In genomic region chr1:135794216-135795134, GRCm38 (mm10) we compare ENCODE assay signal across 8 mouse cellular contexts. TPM values are rescaled to one million over a fixed set of nuclear protein-coding genes. Genes with fewer than 3 reads are reported as not detected.
DNase-seq lines count a peak whose midpoint lies in the region; ATAC-seq and TF ChIP-seq lines count a peak whose summit lies in the region.

No protein-coding gene starts in this region.

- H3K36me3 ChIP-seq in kidney, embryonic 15.5 days = no peaks in the 10 kb centered on the region
- no peaks in the 10 kb centered on the region for H3K36me3 ChIP-seq in heart, embryonic 15.5 days
- H3K36me3 ChIP-seq in liver, postnatal 0 days (replicated peaks; ENCODE audit: insufficient read depth, low read length) = no peaks in the 10 kb centered on the region

- H3K4me3 ChIP-seq in kidney, embryonic 15.5 days (replicated peaks) = peak overlapping the region; percentile 33
- H3K4me3 ChIP-seq in heart, embryonic 15.5 days = peak overlapping the region; percentile 36
- peak overlapping the region; percentile 18 for H3K4me3 ChIP-seq in liver, postnatal 0 days (ENCODE audit: low read depth, low read length)
- H3K4me3 ChIP-seq in left cerebral cortex, adult 2 months = no peak overlapping the region

- no peak for TF ChIP-seq EP300 in liver, postnatal 0 days (IDR thresholded peaks at IDR 0.05; ENCODE audit: low read depth)

- no peak for DNase-seq in kidney, postnatal 25 days
- no peak for DNase-seq in liver, postnatal 0 days
- DNase-seq in retina, postnatal 1 day = peak; percentile 73
- DNase-seq in left cerebral cortex, adult 2 months (ENCODE audit: extremely low spot score in 1 of 2, low spot score in 2 of 2) = no peak
- no peak for DNase-seq in kidney, adult 11 months
- no peak for DNase-seq in T-cell, adult 2 months (ENCODE audit: low spot score)

- peak overlapping the region; percentile 66 for H3K4me2 ChIP-seq in kidney, embryonic 15.5 days
- H3K4me2 ChIP-seq in heart, embryonic 15.5 days = peak overlapping the region; percentile 66
- peak overlapping the region; percentile 62 for H3K4me2 ChIP-seq in liver, postnatal 0 days (ENCODE audit: low read depth, low read length)

- H3K27ac ChIP-seq in kidney, embryonic 15.5 days = peak overlapping the region; percentile 90
- H3K27ac ChIP-seq in heart, embryonic 15.5 days = peak overlapping the region; percentile 90
- no peak overlapping the region for H3K27ac ChIP-seq in liver, postnatal 0 days (ENCODE audit: low read depth)
- H3K27ac ChIP-seq in left cerebral cortex, adult 2 months = no peak overlapping the region; the same call in 1 of the 2 replicates

- intact Hi-C loops in left cerebral cortex, adult 2 months (cut with DNase I) = no loop called here

- 15% methylated on average over 20 of the region's 20 CpGs for WGBS in kidney, embryonic 15.5 days
- 12% methylated on average over 20 of the region's 20 CpGs for WGBS in heart, embryonic 15.5 days
- WGBS in liver, postnatal 0 days (ENCODE audit: insufficient replicate concordance) = 17% methylated on average over 20 of the region's 20 CpGs

- H3K9ac ChIP-seq in kidney, embryonic 15.5 days = peak overlapping the region; percentile 33; the same call in 1 of the 2 replicates
- H3K9ac ChIP-seq in heart, embryonic 15.5 days = peak overlapping the region; percentile 56
- H3K9ac ChIP-seq in liver, postnatal 0 days (replicated peaks) = no peak overlapping the region

- peak; percentile 66 for ATAC-seq in kidney, embryonic 15.5 days (replicated peaks; ENCODE audit: low FRiP score)
- ATAC-seq in heart, embryonic 15.5 days (replicated peaks; ENCODE audit: insufficient number of reproducible peaks, insufficient read depth, low FRiP score, low read depth) = peak; percentile 76
- ATAC-seq in liver, postnatal 0 days = peak; percentile 59; the same call in 1 of the 2 replicates

- no peaks in the 10 kb centered on the region for H3K9me3 ChIP-seq in kidney, embryonic 15.5 days (replicated peaks)
- no peaks in the 10 kb centered on the region for H3K9me3 ChIP-seq in heart, embryonic 15.5 days (replicated peaks)
- no peaks in the 10 kb centered on the region for H3K9me3 ChIP-seq in liver, postnatal 0 days (ENCODE audit: low read length)

- H3K4me1 ChIP-seq in kidney, embryonic 15.5 days = peaks cover 50% of the 10 kb centered on the region
- H3K4me1 ChIP-seq in heart, embryonic 15.5 days (replicated peaks) = peaks cover 69% of the 10 kb centered on the region
- H3K4me1 ChIP-seq in liver, postnatal 0 days (ENCODE audit: insufficient read depth) = peaks cover 6% of the 10 kb centered on the region

- H3K27me3 ChIP-seq in kidney, embryonic 15.5 days = no peaks in the 10 kb centered on the region
- no peaks in the 10 kb centered on the region for H3K27me3 ChIP-seq in heart, embryonic 15.5 days
- peaks cover 16% of the 10 kb centered on the region for H3K27me3 ChIP-seq in liver, postnatal 0 days (ENCODE audit: insufficient read depth, low read length)

- TF ChIP-seq CTCF in liver, postnatal 0 days (IDR thresholded peaks at IDR 0.05; ENCODE audit: low read depth) = no peak
- TF ChIP-seq CTCF in left cerebral cortex, adult 2 months (IDR thresholded peaks at IDR 0.05) = no peak

RNA-seq across cellular contexts. Expression of gene Tnni1, which starts 15.2 kb away (rescaled TPM):
- polyA plus RNA-seq in kidney, embryonic 15.5 days (2015; fragmentation: Nextera tagmentation; extraction: Ambion mirVana) = 36.1 and 56.2 TPM in 2 replicates
- 3,693 and 4,133 TPM in 2 replicates for polyA plus RNA-seq in heart, embryonic 15.5 days (2015; fragmentation: Nextera tagmentation; extraction: Ambion mirVana)
- polyA plus RNA-seq in liver, postnatal 0 days (2015; fragmentation: Nextera tagmentation; extraction: Ambion mirVana) = 1.2 and 4.7 TPM in 2 replicates
- 1 to 10 TPM; 1.6 to 1.7 TPM for total RNA-seq in left cerebral cortex, adult 2 months (2021)

RNA-seq across cellular contexts. Expression of gene Lad1, which starts 23.9 kb away (rescaled TPM):
- 21.7 and 22.1 TPM in 2 replicates for polyA plus RNA-seq in kidney, embryonic 15.5 days (2015; fragmentation: Nextera tagmentation; extraction: Ambion mirVana)
- polyA plus RNA-seq in heart, embryonic 15.5 days (2015; fragmentation: Nextera tagmentation; extraction: Ambion mirVana) = 3.2 and 5.8 TPM in 2 replicates
- 0.42 and 0.77 TPM in 2 replicates for polyA plus RNA-seq in liver, postnatal 0 days (2015; fragmentation: Nextera tagmentation; extraction: Ambion mirVana)
- total RNA-seq in left cerebral cortex, adult 2 months (2021) = under 1 TPM; 0.95 to 0.98 TPM

RNA-seq across cellular contexts. Expression of gene Phlda3, which starts 28.6 kb away (rescaled TPM):
- polyA plus RNA-seq in kidney, embryonic 15.5 days (2015; fragmentation: Nextera tagmentation; extraction: Ambion mirVana) = 79.5 and 86.2 TPM in 2 replicates
- polyA plus RNA-seq in heart, embryonic 15.5 days (2015; fragmentation: Nextera tagmentation; extraction: Ambion mirVana) = 70.5 and 85.0 TPM in 2 replicates
- 4.0 and 4.9 TPM in 2 replicates for polyA plus RNA-seq in liver, postnatal 0 days (2015; fragmentation: Nextera tagmentation; extraction: Ambion mirVana)
- total RNA-seq in left cerebral cortex, adult 2 months (2021) = 10 to 100 TPM; 18.2 to 20.0 TPM

RNA-seq across cellular contexts. Expression of gene Tnnt2, which starts 41.7 kb away (rescaled TPM):
- 22.2 and 39.9 TPM in 2 replicates for polyA plus RNA-seq in kidney, embryonic 15.5 days (2015; fragmentation: Nextera tagmentation; extraction: Ambion mirVana)
- 7,410 and 9,283 TPM in 2 replicates for polyA plus RNA-seq in heart, embryonic 15.5 days (2015; fragmentation: Nextera tagmentation; extraction: Ambion mirVana)
- polyA plus RNA-seq in liver, postnatal 0 days (2015; fragmentation: Nextera tagmentation; extraction: Ambion mirVana) = 3.2 and 3.6 TPM in 2 replicates
- 1 to 10 TPM; 7.5 to 8.9 TPM for total RNA-seq in left cerebral cortex, adult 2 months (2021)

Comparison
In these comparisons a context has a peak if more than half of its experiments do, and no peak if none do; other contexts are left out.
1. H3K27ac ChIP-seq: peak in kidney, embryonic 15.5 days (single experiment) and heart, embryonic 15.5 days (single experiment); none in liver, postnatal 0 days (single experiment) and left cerebral cortex, adult 2 months (single experiment).
2. RNA of gene Tnni1, which starts 15.2 kb away (polyA plus RNA-seq): 3,693 to 4,133 TPM in heart, embryonic 15.5 days; 36.1 to 56.2 TPM in kidney, embryonic 15.5 days and 1.2 to 4.7 TPM in liver, postnatal 0 days; every median in the first group is over 10 times any median in the second.
3. RNA of gene Phlda3, which starts 28.6 kb away (polyA plus RNA-seq): 79.5 to 86.2 TPM in kidney, embryonic 15.5 days and 70.5 to 85.0 TPM in heart, embryonic 15.5 days; 4.0 to 4.9 TPM in liver, postnatal 0 days; every median in the first group is over 10 times any median in the second.
4. Peak in every context shown above with its lines, with median percentiles within 50 percentile points of each other: ATAC-seq and H3K4me2 ChIP-seq.